8 mouse cellular contexts compared by ENCODE assay signal in genomic region chr13:17432139-17432916, GRCm38 (mm10).
DNase-seq lines count a peak whose midpoint lies in the region; ATAC-seq and TF ChIP-seq lines count a peak whose summit lies in the region.
"Had no signal": no experiment of that assay in that cellular context is flagged by ENCODE, and none has a peak within 500 bp of the region (broad histone marks: within the 10 kb centered on the region; RNA-seq: fewer than 3 reads in every experiment).

No protein-coding gene starts in this region.

- no peaks in the 10 kb centered on the region for H3K79me2 ChIP-seq in liver, adult 2 months (ENCODE audit: control insufficient read depth, insufficient read depth, low read length)

- DNase-seq in liver, adult 2 months (ENCODE audit: extremely low read depth, low read depth, low spot score), result peak; percentile 33
- DNase-seq in Patski (ENCODE audit: low read depth, low spot score), result peak; percentile 13
- peak; percentile 78 for DNase-seq in embryo, embryonic 11 days
- DNase-seq in hindlimb bud, embryonic 11.5 days (ENCODE audit: extremely low spot score, low read depth, low spot score), result peak; percentile 31
- DNase-seq in stomach, postnatal 0 days (ENCODE audit: low spot score), result no peak

- POLR2A ChIA-PET in Patski (lab: Charles Lee), result no interaction called here

- no peak overlapping the region for H3K9ac ChIP-seq in liver, adult 2 months (ENCODE audit: low read depth, low read length)
- no peak overlapping the region for H3K9ac ChIP-seq in liver, embryonic 12.5 days
- no peak overlapping the region for H3K9ac ChIP-seq in stomach, postnatal 0 days (ENCODE audit: low read length)

- H3K9me3 ChIP-seq in liver, embryonic 12.5 days (replicated peaks), result no peaks in the 10 kb centered on the region
- H3K9me3 ChIP-seq in stomach, postnatal 0 days (ENCODE audit: control insufficient read depth, low read length), result no peaks in the 10 kb centered on the region

- H3K36me3 ChIP-seq in liver, adult 2 months (ENCODE audit: control insufficient read depth, insufficient read depth, low read length), result no peaks in the 10 kb centered on the region
- no peaks in the 10 kb centered on the region for H3K36me3 ChIP-seq in liver, embryonic 12.5 days
- H3K36me3 ChIP-seq in stomach, postnatal 0 days (ENCODE audit: control insufficient read depth, insufficient read depth, low read length), result no peaks in the 10 kb centered on the region

- TF ChIP-seq POLR2A in liver, adult 2 months (IDR thresholded peaks at IDR 0.05; ENCODE audit: extremely low read depth, insufficient read depth, low read length), result no peak

- no peak for TF ChIP-seq EP300 in stomach, postnatal 0 days (optimal IDR thresholded peaks at IDR 0.05)

- ATAC-seq in liver, embryonic 12.5 days, result no peak
- no peak for ATAC-seq in Patski
- ATAC-seq in megakaryocyte, adult 5-6 weeks (ENCODE audit: poor library complexity, severe bottlenecking), result peak; percentile 57
- ATAC-seq in stomach, postnatal 0 days (ENCODE audit: low FRiP score, low TSS enrichment), result no peak

- WGBS in liver, adult 2 months, result 47% methylated on average over 7 of the region's 7 CpGs
- 38% methylated on average over 7 of the region's 7 CpGs for WGBS in liver, embryonic 12.5 days (ENCODE audit: insufficient replicate concordance)
- WGBS in stomach, postnatal 0 days, result 43% methylated on average over 7 of the region's 7 CpGs

- no peak overlapping the region for H3K4me2 ChIP-seq in liver, embryonic 12.5 days
- no peak overlapping the region for H3K4me2 ChIP-seq in stomach, postnatal 0 days (replicated peaks; ENCODE audit: low read depth)

- no peak overlapping the region for H3K4me3 ChIP-seq in liver, adult 2 months (ENCODE audit: insufficient read depth, low read depth, low read length)
- no peak overlapping the region for H3K4me3 ChIP-seq in liver, embryonic 12.5 days
- no peak overlapping the region for H3K4me3 ChIP-seq in stomach, postnatal 0 days (ENCODE audit: low read depth, low read length)
- H3K4me3 ChIP-seq: erythroblast, embryonic 14.5 days had no signal

- in situ Hi-C loops in Patski (cut with MboI; ENCODE audit: low pct_unique_long_range_greater_than_20kb), result loop anchor here (5.0 kb wide), 2 partner anchors 670 to 1415 kb away; no protein-coding TSS in a partner anchor

- H3K27me3 ChIP-seq in liver, adult 2 months (ENCODE audit: control insufficient read depth, insufficient read depth, low read length), result no peaks in the 10 kb centered on the region
- H3K27me3 ChIP-seq in liver, embryonic 12.5 days (replicated peaks), result no peaks in the 10 kb centered on the region
- H3K27me3 ChIP-seq in Patski, result no peaks in the 10 kb centered on the region
- H3K27me3 ChIP-seq in stomach, postnatal 0 days (ENCODE audit: control insufficient read depth, insufficient read depth, low read length), result no peaks in the 10 kb centered on the region

- H3K4me1 ChIP-seq in liver, adult 2 months (ENCODE audit: control insufficient read depth, insufficient read depth, low read length), result no peaks in the 10 kb centered on the region
- H3K4me1 ChIP-seq in liver, embryonic 12.5 days, result no peaks in the 10 kb centered on the region
- no peaks in the 10 kb centered on the region for H3K4me1 ChIP-seq in stomach, postnatal 0 days (replicated peaks; ENCODE audit: control insufficient read depth, insufficient read depth)

- peak; percentile 61 for TF ChIP-seq CTCF in liver, adult 2 months (IDR thresholded peaks at IDR 0.05; ENCODE audit: low read depth, low read length)
- peak; percentile 65 for TF ChIP-seq CTCF in Patski (IDR thresholded peaks at IDR 0.05)
- TF ChIP-seq CTCF in stomach, postnatal 0 days (IDR thresholded peaks at IDR 0.05; ENCODE audit: low read depth), result peak; percentile 86

- no peak overlapping the region for H3K27ac ChIP-seq in liver, adult 2 months (replicated peaks; ENCODE audit: insufficient read depth, low read depth, low read length)
- no peak overlapping the region for H3K27ac ChIP-seq in liver, embryonic 12.5 days
- no peak overlapping the region for H3K27ac ChIP-seq in stomach, postnatal 0 days (replicated peaks)

- CTCF ChIA-PET in Patski (lab: Charles Lee), result interaction anchor here (0.9 to 1.9 kb wide), 3 partner anchors 21 to 1447 kb away, joined by 3 to 5 read pairs (median 3); partner anchors contain the start of gene Inhba
